Mouse (Mus musculus): ENCODE measurements around the gene Susd3.

GRCm38 (mm10) chr13:49183646-49184045 lies 64.9 kb downstream of the Susd3 start:
- no peak for TF ChIP-seq CTCF (IDR thresholded peaks at IDR 0.05; ENCODE audit: low read depth, low read length)
- no peak for TF ChIP-seq TAL1 (conservative IDR thresholded peaks at IDR 0.05; ENCODE audit: low read depth, low read length)
- no peak for TF ChIP-seq POLR2AphosphoS5 (IDR thresholded peaks at IDR 0.05; ENCODE audit: insufficient replicate concordance, low read depth, low read length)
